Mouse (Mus musculus): Measurements from ENCODE around the gene Scamp2. TPM values are rescaled to one million over a fixed set of nuclear protein-coding genes. Genes with fewer than 3 reads are reported as not detected.

Gene Scamp2
- total RNA-seq, 2 experiments from 2014 or later: 33.8 to 37.3 TPM

- DNase-seq: peak; percentile 65 to 71
- intact Hi-C loops (cut with DNase I): loop anchor here (2.0 kb wide), 1 partner anchor 49 kb away; no protein-coding TSS in a partner anchor
Measured at GRCm38 (mm10) chr9:57589224-57590126, 28.7 kb downstream of the Scamp2 start, which contains the start of gene Ulk3. TSS of gene Ulk3 (plus strand) at chr9:57589452.

GRCm38 (mm10) chr9:57590726-57591125 is 30.0 kb downstream of the Scamp2 start:
- DNase-seq: no peak
- intact Hi-C loops (cut with DNase I): no loop called here

- intact Hi-C loops (cut with DNase I): no loop called here
- no peak for DNase-seq
Measured at GRCm38 (mm10) chr9:57593454-57594173, 32.9 kb downstream of the Scamp2 start.

GRCm38 (mm10) chr9:57594174-57594509 is 33.4 kb downstream of the Scamp2 start:
- DNase-seq: no peak
- intact Hi-C loops (cut with DNase I): no loop called here

GRCm38 (mm10) chr9:57597265-57597664 is 36.5 kb downstream of the Scamp2 start:
- no peak for DNase-seq
- intact Hi-C loops (cut with DNase I): no loop called here

GRCm38 (mm10) chr9:57597929-57598382 is 37.2 kb downstream of the Scamp2 start:
- intact Hi-C loops (cut with DNase I): no loop called here
- no peak for DNase-seq

- no peak for DNase-seq
- intact Hi-C loops (cut with DNase I): no loop called here
Measured at GRCm38 (mm10) chr9:57598851-57599563, 38.3 kb downstream of the Scamp2 start.

- intact Hi-C loops (cut with DNase I): no loop called here
- no peak for DNase-seq
Measured at GRCm38 (mm10) chr9:57600620-57601352, 40.0 kb downstream of the Scamp2 start.

- DNase-seq: no peak
- intact Hi-C loops (cut with DNase I): no loop called here
Measured at GRCm38 (mm10) chr9:57601353-57601706, 40.6 kb downstream of the Scamp2 start.

GRCm38 (mm10) chr9:57602098-57602497 is 41.4 kb downstream of the Scamp2 start:
- DNase-seq: no peak
- intact Hi-C loops (cut with DNase I): no loop called here

GRCm38 (mm10) chr9:57604875-57605274 is 44.1 kb downstream of the Scamp2 start:
- intact Hi-C loops (cut with DNase I): no loop called here

GRCm38 (mm10) chr9:57605503-57605902 is 44.8 kb downstream of the Scamp2 start:
- no peak for DNase-seq
- intact Hi-C loops (cut with DNase I): no loop called here

More at GRCm38 (mm10) chr9:57604875-57605274, 44.1 kb downstream of the Scamp2 start:
- DNase-seq: no peak

GRCm38 (mm10) chr9:57606139-57606851 is 45.6 kb downstream of the Scamp2 start, which contains the start of gene Cplx3:
TSS of gene Cplx3 (minus strand) at chr9:57606281.
- intact Hi-C loops (cut with DNase I): no loop called here
- DNase-seq: no peak

GRCm38 (mm10) chr9:57609803-57610202 is 49.1 kb downstream of the Scamp2 start:
- DNase-seq: no peak
- intact Hi-C loops (cut with DNase I): no loop called here

- DNase-seq: no peak
- intact Hi-C loops (cut with DNase I): no loop called here
Measured at GRCm38 (mm10) chr9:57610359-57610826, 49.6 kb downstream of the Scamp2 start.

GRCm38 (mm10) chr9:57612587-57612986 is 51.8 kb downstream of the Scamp2 start:
- no peak for DNase-seq
- intact Hi-C loops (cut with DNase I): no loop called here

GRCm38 (mm10) chr9:57613975-57614374 is 53.2 kb downstream of the Scamp2 start:
- no peak for DNase-seq
- intact Hi-C loops (cut with DNase I): no loop called here

GRCm38 (mm10) chr9:57614786-57615185 is 54.0 kb downstream of the Scamp2 start:
- no peak for DNase-seq
- intact Hi-C loops (cut with DNase I): no loop called here

- intact Hi-C loops (cut with DNase I): no loop called here
- no peak for DNase-seq
Measured at GRCm38 (mm10) chr9:57617556-57618169, 56.9 kb downstream of the Scamp2 start.

Measured in gastrocnemius, postnatal 36 days (tissue).